Mouse (Mus musculus) ES-Bruce4 (cell line): Measurements from ENCODE around the gene Snx1.

Source experiments
- CTCF ChIP-seq: IDR thresholded peaks from one replicate; pipeline ENCODE4 v1.8.1; 2011; ENCODE audit warnings: low read depth, low read length
- EP300 ChIP-seq: IDR thresholded peaks from 2 replicates; pipeline ENCODE4 v1.6.1; 2011; ENCODE audit warnings: low read depth, low read length; ENCODE audit not compliant: insufficient read depth
- POLR2A ChIP-seq: IDR thresholded peaks from one replicate; pipeline ENCODE4 v1.8.1; 2011; ENCODE audit warnings: low read length; ENCODE audit not compliant: insufficient read depth

DNA sequence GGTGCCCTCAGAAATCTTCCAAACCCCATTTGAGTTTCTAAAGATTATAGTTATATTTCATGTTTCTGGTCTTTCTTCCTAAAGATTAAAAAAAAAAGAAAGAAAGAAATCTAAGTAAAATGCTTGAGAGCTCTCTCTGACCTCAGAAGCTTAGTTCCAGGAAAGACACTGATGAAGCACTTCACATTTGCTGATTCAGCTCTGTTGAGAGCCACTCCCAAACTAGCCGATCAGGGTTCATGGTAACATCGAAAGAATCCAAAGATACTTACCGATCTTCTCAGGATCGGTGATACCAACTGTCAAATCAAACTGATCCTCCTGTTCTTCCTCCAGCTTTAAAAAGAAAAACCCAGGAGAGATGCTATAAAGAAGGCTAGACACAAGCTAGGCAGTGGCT, 21.8 kb downstream of the Snx1 start:
- no peak for TF ChIP-seq CTCF
- no peak for TF ChIP-seq EP300
- no peak for TF ChIP-seq POLR2A
